Mouse (Mus musculus): Measurements from ENCODE around the gene Slc39a8.

Gene Slc39a8

DNA sequence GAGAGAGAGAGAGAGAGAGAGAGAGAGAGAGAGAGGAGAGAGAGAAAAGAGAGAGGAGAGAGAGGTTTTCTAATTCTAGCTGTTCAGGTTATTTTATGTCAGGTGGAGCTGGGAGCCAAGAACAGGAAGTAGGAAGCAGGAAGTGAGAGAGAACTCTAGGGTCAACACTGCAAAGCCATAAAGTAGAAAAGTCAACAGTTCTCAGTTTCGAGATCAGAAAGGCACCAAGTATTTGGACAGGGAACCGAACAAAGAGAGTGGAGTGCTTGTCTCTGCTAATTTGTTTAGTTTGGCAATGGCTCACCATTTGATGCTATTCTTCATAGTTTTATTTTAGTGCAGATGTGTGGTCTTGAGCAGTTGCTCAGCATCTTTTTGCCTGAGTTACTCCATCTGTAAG lies 26.5 kb downstream of the Slc39a8 start:
- DNase-seq: no peak

DNA sequence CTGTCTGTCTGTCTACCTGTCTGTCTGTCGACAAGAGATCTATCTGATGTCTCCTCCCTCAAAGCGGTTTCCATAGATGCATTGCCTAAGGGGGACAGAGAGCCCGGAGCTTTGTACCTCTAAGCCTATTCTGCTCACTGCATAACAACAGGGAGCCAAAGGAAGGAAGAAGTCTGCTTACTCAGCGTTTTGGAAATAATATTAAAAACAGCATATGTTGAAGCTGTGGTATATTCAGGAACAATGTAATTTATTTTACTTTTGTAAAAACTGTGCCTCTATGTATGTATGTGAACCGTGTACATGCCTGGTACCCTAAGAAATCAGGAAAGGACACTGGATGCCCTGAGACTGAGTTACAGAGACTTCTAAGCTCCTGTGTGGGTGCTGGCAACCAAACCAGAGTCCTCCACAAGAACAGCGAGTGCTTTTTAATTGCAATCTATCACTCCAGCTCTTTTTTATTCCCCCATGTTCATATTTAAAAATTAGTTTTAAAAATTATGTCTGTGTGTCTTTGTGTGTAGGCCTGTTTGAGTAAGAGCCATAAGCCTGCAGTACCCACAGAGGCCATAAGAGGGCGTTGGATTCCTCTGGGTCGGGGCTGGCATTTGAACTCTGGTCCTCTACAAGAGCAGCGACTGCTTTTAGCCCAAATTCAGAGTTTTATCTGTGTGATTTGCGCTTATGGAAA lies 28.7 kb downstream of the Slc39a8 start:
- DNase-seq: peak; percentile 19

DNA sequence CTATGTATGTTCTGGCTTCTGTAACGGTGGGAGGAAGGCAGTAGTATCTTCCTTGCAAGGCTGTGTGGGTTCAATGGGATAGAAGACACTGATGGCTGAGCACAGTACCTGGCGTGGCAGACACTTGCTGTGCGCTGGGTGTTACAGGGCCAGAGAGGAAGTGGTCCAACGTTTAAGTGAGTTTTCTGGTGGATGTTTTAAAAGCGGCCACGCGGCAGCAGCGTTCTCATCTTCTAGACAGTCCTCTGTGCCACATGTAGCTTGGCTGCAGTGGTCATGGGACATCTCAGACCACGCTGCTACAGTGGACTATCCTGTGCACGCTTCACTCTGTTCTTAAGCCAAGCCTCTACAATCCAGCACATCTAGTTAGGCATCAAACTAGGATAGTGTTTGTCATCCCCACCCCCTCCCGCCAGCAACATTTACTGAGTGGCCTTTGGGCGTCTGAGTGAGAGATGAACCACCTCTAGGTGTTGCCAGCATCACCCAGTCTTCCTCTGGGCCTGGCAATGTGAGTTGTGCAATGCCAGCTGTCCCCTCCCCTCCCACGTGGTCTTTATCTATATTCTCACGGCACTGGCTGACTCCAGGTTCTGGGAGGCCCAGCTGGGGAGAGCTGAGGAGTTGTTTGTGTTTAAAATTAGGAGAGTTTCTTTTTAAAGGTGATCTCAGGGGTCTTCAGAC lies 29.4 kb downstream of the Slc39a8 start:
- DNase-seq: no peak

DNA sequence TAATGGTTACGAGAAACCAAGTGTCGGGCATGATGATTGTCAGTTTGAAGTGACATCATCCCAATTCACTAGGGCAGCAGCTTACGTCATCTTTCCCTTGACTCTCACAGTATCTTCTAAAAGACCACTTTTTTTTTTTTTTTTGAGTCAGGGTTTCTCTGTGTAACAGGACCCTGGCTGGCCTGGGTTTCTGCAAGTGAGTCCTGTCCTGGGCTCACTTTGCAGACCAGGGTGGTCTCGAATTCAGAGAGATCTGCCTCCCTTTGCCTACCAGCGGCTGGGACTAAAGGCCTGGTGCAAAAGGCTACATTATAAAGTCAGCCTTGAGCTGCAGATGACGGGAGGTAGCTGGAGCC lies 29.9 kb downstream of the Slc39a8 start:
- no peak for DNase-seq

DNA sequence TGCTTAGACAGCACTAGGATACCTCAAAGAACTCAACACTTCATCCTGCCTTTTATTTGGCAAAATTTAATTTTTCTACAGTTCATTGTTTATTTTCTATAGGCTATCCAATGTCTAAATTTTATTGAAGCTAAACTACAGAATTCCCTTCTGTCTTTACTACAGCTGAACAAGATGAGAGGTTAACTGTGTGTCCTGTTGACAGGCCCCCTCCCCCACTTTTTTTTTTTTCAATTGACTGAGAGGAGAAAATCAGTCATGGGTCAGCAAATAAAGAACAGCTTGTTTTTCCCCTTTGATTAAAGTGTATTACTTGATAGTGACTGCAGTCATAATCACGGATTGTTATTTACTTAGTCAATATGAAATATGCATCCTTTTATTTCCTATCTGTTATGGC lies 31.2 kb downstream of the Slc39a8 start:
- no peak for DNase-seq

DNA sequence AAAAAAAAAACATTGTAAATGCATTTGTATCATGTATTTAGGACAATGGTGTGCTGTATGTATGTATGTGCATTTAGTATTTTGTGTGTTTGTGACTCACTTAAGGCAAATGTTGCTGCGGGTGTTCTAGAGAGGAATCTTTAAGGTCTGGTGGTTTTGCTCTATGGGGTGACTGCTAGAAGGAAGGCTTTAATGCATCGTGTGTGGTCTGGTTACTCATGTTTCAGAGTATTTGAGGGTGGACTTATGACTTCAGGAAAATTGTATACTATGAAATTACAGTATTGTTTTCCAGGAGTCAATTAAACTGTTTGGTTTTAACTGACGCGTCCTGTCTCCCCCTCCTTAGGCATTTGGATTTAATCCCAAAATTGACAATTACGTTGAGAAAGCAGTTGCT lies 32.1 kb downstream of the Slc39a8 start:
- DNase-seq: no peak

DNA sequence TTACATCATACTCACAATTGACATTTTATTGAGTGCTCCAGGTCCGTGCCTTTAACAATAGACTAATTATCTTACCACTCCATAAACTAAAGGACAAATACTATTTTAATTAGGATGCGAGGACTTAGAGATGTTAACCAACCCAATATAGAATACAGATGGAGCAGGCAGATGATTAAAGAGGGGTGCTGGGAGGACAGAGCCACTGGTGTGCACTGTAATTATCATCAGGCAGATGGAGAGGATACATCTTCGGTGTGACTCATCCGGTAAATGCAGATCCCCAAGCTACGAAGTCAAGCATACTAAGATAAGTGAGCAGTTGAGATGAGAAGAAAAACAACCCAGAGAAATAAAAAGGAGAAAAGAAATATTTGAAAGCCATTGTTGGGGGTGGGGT lies 34.4 kb downstream of the Slc39a8 start:
- DNase-seq: no peak

DNA sequence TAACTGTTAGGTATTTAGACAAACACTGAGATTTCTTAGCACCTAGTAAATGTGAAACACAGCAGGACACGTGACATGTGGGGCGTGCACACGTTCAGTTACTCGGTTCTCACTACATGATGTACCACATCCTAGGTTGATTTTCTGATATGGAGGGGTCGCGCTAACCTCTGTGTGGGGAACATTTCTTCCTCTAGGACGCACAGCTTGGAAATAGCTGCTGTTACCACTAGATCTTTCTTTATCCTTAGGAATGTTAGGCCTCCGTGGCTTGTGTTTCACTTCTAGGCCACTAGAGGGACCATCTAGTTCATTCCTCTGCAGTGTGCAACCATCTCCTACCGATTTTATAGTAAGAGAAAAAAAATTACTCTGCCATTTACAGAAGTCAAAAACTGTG lies 37.7 kb downstream of the Slc39a8 start:
- no peak for DNase-seq

DNA sequence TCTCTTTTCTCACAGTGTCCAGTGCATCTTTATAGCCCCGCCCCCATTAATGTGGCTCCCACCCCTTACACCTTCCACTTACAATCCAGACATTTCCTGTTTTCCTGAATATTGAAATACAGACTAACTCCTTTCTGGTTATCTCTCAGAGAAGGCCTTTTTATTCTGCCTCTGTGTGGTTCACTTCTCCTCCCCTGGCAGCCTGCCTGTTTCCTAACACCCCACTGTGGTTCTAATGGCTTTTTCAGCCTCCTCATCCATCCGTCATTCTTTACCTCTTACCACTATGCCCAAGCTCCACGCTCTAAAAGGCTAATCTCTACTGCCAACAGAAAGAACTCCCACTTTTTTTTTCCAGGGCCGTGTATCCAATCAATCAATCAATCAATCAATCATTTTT lies 44.0 kb downstream of the Slc39a8 start:
- no peak for DNase-seq

DNA sequence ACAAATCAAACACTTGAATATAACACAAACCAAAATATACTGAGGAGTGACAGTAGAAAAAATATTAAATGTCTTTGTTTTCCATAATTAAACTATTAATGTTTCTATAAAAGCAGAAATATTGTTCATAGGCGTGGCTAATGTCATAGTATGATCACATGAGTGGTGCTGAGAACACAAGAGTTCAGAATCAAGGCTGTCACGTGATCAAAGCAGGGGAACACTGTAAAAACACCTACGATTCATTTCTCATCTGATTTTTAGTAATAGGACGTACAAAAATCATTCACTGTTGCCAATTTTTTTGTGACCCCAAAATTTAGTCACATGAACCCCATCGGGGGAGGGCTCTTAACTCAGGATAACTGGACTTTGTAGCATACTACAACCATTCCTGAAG lies 47.2 kb downstream of the Slc39a8 start:
- no peak for DNase-seq

DNA sequence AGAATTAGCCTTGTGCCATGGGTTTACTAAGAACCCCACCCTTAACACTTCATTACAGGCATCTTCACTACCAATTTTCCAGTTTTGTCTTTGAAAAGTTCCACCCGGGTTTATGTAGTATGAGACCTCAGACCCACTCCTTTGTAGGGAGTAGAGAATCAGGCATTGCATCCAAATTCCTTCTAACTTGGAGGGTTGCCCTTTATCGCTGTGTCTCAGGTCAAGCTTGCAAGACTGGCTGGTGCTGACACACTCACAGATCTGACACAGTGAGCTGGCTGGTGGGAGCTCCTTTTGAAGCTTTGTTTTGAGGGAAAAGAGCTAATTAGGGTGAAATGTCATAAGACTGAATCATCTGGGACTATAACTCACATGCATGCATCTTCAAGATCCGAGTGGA lies 48.5 kb downstream of the Slc39a8 start:
- no peak for DNase-seq

DNA sequence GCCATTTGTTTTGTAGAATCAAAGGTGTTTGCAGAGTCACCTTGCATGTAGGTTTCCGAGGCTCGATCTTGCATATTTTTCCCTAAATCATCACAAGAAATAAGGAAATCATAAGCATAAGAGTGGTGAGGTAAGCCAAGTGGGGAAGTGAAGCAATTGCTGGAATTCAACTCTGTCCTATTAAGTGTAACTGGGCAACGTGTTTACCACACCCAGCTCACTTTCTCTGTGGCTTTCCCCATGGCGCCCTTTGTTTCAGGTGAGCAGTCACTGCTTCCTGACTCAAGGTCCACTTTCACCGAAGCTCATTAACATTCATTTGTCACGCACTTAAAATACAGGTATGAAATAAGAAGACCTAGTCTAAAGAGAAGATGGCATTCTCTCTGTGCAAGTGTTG lies 53.0 kb downstream of the Slc39a8 start:
- no peak for DNase-seq

DNA sequence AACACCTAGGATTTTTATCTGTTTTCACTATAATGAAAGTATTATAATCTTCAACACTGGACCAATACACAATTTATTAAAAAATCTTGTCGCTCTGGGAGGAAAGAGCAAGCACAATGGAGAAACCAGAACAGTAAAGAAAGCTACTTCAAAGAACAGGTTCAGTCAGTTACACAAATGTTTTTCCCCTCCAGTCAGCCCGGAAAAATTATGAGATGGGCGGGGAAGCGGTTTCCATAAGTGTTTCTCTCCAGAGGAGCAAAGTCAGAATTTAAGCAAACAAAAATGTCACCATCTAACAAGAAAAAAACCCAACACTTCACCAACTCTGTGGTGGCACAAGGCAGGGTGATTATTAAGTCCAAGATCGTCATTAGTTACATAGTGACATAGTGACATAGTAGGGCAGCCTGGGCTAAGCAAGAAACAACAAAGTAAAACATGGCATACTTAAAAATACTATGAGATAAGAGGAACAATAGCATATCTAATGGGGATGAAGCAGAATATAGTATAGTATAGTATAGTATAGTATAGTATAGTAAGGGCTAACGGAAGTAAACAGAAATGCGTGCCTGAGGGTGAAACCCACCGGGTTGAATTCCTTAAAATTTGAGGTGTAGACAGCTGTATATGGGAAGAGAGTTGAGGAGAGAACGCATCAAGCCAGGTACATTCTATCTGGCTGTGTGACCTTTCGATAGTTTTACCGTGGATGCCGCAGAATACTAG lies 61.0 kb downstream of the Slc39a8 start:
- DNase-seq: no peak

DNA sequence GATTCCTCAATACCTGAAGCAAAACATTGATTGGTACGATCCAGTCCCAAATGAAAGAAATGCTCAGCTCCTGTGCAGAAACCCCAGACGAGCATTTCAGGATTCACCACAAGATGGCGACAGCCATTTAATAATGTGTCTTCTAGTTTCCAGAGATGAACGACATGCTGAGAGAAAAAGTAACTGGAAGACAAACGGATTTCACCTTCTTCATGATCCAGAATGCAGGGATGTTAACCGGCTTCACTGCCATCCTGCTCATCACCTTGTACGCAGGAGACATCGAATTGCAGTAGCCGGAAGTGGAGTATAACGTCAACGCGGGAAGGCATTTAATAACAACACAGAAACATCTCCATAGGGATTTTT lies 61.6 kb downstream of the Slc39a8 start:
- DNase-seq: peak; percentile 72

DNA sequence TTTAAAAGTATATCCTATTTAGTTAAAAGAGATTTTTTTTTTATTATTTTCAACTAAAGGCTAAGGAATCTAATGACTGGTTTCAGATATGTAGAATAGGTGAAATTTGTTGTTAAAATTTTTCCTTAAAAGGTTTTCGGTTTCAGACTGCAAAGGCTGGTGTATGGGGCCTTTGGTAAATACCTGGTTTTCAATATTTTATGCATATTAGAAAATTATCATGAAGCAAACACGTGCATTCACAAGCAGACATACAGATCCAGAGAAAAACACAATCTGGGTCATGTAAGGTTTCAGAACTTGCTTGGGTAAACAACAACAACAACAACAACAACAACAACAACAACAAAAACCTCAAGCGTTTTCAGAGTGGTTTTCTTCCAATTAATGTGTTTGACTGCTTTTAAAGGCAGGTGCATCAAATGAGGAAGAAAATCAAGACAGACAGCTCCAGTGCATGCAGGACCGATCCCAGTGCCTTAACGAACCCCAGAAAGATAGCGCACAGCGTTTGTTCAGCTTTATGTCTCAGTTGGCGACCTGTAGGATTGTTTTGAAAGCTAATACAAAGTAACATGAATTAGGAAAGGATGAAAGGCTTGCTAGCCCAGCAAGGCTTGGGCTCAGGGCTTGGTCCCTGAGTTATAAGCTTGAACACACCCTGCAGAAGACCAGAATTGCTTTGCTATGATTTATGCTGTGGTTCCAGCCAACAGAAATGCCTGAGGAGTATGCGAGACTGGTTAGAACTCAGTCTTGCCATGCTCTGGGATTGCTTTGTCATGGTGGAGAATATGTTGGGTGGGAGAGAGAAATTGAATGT lies 62.2 kb downstream of the Slc39a8 start:
- DNase-seq: no peak

DNA sequence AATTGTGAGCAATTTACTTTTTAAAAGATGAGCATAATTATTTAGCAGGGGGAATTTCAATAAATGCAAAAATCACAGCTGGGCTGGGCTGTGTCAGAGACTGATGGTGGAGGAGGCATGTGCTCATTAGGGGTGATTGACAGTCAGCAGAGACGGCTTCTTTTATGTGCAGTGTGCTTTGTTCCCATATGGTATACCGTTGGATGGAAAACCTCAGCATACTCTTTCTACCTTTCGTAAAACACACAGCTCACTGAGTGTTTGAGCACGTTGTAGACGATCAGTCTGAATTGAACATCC lies 62.7 kb downstream of the Slc39a8 start:
- no peak for DNase-seq

DNA sequence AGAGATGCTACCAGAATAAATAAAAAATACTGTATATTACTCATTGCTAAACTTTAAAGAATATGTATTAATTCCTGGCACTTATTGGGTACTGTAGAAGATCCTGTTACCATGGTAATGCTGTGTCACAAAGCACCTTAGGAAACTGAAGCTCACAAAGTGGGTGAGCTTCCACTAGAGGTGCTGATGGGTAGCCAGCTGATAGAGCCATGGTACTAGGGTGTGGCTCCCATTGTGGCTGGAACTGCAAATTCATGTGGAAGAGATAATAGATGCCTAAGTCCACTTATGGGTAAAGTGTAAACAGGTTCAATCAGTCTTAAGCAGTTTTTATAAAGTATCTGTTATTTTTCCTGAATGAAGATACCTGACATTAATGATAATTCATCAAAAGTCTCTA lies 64.3 kb downstream of the Slc39a8 start:
- no peak for DNase-seq

DNA sequence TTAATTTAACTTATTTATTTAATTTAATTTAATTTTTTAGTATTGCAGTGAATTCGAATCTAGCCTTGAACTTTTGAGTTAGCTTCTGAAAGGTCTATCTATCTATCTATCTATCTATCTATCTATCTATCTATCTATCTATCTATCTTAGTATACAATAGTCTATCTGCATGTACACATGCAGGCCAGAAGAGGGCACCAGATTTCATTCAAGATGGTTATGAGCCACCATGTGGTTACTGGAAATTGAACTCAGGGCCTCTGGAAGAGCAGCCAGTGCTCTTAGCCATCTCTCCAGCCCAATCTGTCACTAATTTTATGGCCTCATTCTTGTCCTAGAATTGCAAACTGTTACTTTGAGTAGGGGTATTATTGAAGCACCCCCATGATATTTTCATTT lies 78.3 kb downstream of the Slc39a8 start:
- no peak for DNase-seq

DNA sequence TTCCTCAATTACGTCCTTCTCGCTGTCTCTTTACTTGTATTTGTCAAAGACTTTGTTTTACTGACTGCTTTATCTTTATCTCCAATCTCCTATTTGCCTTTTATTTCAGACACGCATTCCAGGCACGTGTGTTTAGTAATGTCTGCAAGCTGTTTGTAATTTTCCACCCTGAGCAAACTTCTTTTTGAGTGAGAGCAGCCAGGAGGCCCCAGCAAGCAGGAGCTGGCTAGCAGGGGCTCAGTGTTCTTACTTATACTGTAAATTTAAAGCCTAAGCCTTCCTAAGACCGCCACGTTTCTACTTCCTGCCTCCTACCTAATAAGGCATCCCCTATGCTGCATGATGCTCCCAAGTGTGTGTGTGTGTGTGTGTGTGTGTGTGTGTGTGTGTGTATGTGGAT lies 79.8 kb downstream of the Slc39a8 start:
- no peak for DNase-seq

DNA sequence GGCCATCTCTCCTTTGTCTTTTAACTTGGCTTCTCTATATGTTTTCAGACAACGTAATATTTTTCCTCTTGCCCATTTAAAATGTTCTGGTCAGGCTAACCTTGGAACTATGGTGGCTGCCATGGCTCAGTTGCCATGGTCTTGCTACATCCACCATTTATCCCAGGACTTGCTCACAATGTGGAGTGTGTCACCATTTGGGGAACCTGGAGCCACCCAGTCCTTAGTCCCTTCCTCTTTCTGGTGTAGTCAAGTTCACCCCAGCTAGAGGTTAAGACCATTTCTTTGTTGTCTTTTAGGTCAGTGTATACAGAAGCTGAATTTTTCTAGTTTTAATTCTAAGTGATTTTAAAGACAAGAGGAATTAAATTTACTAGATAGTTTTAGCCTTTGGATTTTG lies 80.7 kb downstream of the Slc39a8 start:
- DNase-seq: no peak

DNA sequence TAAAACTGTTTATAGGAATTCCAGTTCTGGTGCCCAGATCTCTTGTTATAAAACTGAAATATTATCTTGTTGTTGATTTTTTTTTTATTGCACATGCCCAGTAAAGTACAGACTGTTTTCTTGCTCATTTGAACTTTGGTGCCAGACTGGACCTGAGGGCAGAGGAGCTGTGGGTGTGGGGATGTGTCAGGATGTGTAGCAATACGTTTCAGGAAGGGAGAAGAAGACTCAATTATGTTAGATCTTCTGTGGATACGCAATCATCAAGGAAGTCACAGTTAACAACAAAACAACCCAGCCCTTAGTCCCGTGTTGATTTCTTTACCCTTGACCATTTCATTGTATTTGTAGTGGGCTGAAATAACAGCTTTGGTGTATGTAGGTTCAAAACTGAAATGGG lies 81.9 kb downstream of the Slc39a8 start:
- no peak for DNase-seq

DNA sequence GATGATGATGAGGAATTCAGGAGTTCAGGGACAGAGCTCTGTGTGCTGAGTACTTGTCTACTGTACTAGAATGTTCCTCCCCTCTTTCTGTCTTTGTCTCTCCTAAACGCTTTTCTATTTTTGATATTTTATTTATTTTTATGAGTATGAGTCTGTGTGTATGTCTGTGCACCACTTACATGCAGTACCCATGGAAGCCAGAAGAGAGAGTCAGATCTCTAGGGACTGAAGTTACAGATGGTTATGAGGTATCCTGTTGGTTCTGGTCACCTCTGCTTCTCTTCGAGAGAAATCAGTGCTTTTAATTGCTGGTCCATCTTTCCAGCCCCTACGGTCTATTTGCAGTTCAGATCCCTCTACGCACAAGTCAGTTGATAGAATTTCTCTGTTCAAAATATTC lies 90.9 kb downstream of the Slc39a8 start:
- DNase-seq: no peak

DNA sequence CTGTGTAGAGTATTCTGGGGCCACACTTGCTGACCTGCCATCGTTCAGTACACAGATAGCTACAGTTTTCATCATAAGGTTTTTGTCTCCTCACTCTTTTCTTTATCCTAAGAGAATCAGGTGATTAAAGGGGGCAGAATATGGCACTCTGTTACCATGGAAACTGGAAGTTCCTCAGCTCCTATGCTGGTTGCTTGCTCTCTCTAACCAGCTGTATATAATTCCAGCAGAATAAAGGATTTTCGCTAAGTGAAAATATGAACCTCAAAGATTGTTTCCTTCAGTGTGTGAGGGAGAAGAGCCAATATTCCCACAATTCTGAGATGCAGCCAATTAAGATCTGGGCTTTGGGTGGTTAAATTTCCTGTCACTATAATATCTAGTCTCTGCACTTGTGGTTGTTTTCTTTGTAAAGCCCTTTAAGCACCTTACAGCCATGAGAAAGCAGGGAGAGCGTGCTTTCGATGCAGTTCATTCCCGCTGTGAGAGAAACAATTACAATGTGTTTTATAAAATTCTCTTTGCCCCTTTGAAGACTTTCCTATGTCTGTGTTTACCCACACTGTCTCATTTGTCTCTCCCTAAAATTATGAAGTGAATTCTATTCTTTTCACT lies 93.6 kb downstream of the Slc39a8 start:
- no peak for DNase-seq
